Mouse (Mus musculus) kidney, adult 2 months (tissue): ENCODE measurements around the gene Smyd3. TPM values are rescaled to one million over a fixed set of nuclear protein-coding genes. Genes with fewer than 3 reads are reported as not detected.

Experiments
- DNase-seq: peaks from one replicate; pipeline ENCODE4 v3.0.0; 2021
- H3K27ac ChIP-seq: fragments of 200-500 bp; 2 replicates; pipeline ENCODE4 v1.5.1; 2012; ENCODE audit warnings: low read depth, low read length, control low read depth, inconsistent platforms; ENCODE audit not compliant: insufficient read depth
- H3K27me3 ChIP-seq: fragments of 200-500 bp; replicated peaks from 2 replicates; pipeline ENCODE4 v1.6.1; 2012; ENCODE audit warnings: mild to moderate bottlenecking, moderate library complexity, low read length, inconsistent platforms; ENCODE audit not compliant: control insufficient read depth, insufficient read depth
- H3K36me3 ChIP-seq: fragments of 200-500 bp; 2 replicates; pipeline ENCODE4 v1.6.1; 2012; ENCODE audit warnings: mild to moderate bottlenecking, moderate library complexity, low read length, inconsistent platforms; ENCODE audit not compliant: control insufficient read depth, insufficient read depth
- H3K4me1 ChIP-seq: fragments of 200-500 bp; 2 replicates; pipeline ENCODE4 v1.6.1; 2011; ENCODE audit warnings: low read length; ENCODE audit not compliant: control insufficient read depth, insufficient read depth
- H3K4me3 ChIP-seq: fragments of 200-500 bp; 2 replicates; pipeline ENCODE4 v1.5.1; 2011; ENCODE audit warnings: mild to moderate bottlenecking, low read depth, low read length, control low read depth; ENCODE audit not compliant: insufficient read depth
- CTCF ChIP-seq: fragments of 200-500 bp; conservative IDR thresholded peaks from 2 replicates; pipeline ENCODE4 v1.5.1; 2011; ENCODE audit warnings: low read depth, mild to moderate bottlenecking, control low read depth, low read length, moderate library complexity, mixed read lengths; ENCODE audit not compliant: insufficient read depth, insufficient read length
- POLR2A ChIP-seq: fragments of 200-500 bp; IDR thresholded peaks from one replicate; pipeline ENCODE4 v1.6.1; 2011; ENCODE audit warnings: low read depth, low read length, control low read depth
- WGBS: fragments of 180-500 bp; shearing (Covaris S2); methylation state at CpG from one replicate; pipeline ENCODE4 v1.1.7; 2018; 5-methylcytosine and 5-hydroxymethylcytosine counted together
- polyA plus RNA-seq: library from polyadenylated mRNA; depleted of rRNA; stranded (reverse); fragments of >200 nt; gene quantifications from 2 replicates; pipeline ENCODE4 v1.2.3, GENCODE M21; 2012

Smyd3 gene
- polyA plus RNA-seq, 1 experiment: 5.2 TPM

DNA sequence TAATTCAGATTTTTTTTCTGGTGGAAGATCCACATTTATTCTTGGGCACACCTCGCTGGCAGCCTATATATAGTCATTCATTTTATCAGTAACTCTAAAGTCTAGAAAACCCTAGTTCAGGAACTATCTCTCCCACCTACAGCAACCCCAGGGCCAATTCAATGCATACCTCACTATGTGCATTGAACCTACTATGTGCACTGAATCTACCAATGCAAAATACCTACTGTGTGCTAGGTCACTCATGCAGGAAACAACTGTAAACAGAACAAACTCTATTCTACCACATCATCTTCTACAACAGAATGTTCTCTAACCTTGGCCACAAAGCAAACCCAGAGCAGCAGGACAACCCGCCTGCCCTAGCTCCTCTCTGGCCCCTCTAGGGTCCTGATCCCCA lies 484.9 kb downstream of the Smyd3 start:
- H3K27ac ChIP-seq: no peak overlapping the region
- H3K4me1 ChIP-seq: 0 out of 2 replicates have a peak, but pooled peaks cover 2% of the 10 kb centered on the region
- no peak for TF ChIP-seq POLR2A
- TF ChIP-seq CTCF: no peak
- no peak overlapping the region for H3K4me3 ChIP-seq
- DNase-seq: no peak
- no peaks in the 10 kb centered on the region for H3K27me3 ChIP-seq
- H3K36me3 ChIP-seq: no peaks in the 10 kb centered on the region
- WGBS: 100% methylated on average over 2 of the region's 2 CpGs

DNA sequence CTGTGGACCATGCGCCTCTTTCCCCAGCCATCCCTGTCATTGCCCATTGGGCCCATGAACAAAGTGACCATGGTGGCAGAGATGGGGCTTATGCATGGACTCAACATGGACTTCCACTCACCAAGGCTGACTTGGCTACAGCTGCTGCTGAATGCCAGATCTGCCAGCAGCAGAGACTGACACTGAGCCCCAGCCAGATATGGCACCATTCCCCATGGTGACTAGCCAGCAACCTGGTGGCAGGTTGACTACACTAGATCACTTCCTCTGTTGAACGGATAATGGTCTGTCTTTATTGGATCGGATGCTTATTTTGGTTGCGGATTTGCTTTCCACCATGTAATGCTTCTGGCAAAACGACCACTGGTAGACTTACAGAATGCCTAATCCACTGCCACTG lies 486.3 kb downstream of the Smyd3 start:
- Histone ChIP-seq H3K36me3 (no peaks in the 10 kb centered on the region), H3K4me3 (no peak overlapping the region), H3K4me1 (0 out of 2 replicates have a peak, but pooled peaks cover 2% of the 10 kb centered on the region), H3K27me3 (no peaks in the 10 kb centered on the region), H3K27ac (no peak overlapping the region)
- DNase-seq: no peak
- TF ChIP-seq POLR2A (no peak), CTCF (no peak)
- WGBS: 97% methylated on average over 5 of the region's 5 CpGs

DNA sequence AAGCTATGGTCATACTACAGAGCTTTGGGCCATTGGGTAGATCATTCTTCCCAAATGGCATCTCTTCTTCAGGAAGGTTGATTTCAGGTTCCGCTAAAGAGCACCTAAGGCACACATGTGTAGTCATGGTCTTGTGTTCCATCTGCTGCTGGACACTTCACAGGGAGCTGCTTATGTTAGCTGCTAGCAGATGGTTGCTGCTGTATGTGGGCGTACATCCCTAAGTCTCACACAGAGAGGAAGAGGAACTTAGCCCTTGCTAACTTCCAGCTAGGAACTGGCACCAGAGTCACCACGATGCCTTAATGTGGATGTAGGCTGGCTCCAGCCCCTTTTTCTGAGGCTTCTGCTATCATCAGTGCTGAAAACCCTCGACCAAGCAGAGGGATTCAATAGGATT lies 491.2 kb downstream of the Smyd3 start:
- no peaks in the 10 kb centered on the region for H3K36me3 ChIP-seq
- no peak for DNase-seq
- H3K4me3 ChIP-seq: no peak overlapping the region
- H3K27ac ChIP-seq: no peak overlapping the region
- H3K4me1 ChIP-seq: 0 out of 2 replicates have a peak, but pooled peaks cover 2% of the 10 kb centered on the region
- WGBS: 81% methylated on average over 4 of the region's 4 CpGs
- H3K27me3 ChIP-seq: no peaks in the 10 kb centered on the region
- TF ChIP-seq POLR2A (no peak), CTCF (no peak)

DNA sequence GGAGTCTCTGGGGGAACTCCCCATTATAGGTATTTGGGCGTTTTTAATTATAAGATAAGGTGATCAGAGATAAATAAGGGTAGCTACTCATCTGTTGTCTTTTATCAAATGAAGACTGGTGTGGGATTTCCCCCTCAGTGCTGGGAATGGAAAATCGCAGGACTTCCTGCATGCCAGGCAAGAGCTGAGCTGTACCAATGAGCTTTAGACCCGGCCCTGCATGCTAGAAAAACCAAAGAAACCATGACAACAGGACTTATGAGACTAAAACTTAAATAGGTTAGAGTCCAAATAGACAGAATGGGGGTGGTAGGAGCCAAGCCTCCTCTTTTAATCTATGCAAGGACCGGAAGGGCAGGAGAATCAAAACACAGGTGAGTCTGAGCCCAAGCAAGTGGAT lies 492.7 kb downstream of the Smyd3 start:
- TF ChIP-seq POLR2A (no peak), CTCF (no peak)
- no peak for DNase-seq
- no peaks in the 10 kb centered on the region for H3K36me3 ChIP-seq
- no peak overlapping the region for H3K27ac ChIP-seq
- H3K4me3 ChIP-seq: no peak overlapping the region
- WGBS: 81% methylated on average over 4 of the region's 4 CpGs
- no peaks in the 10 kb centered on the region for H3K27me3 ChIP-seq
- H3K4me1 ChIP-seq: 0 out of 2 replicates have a peak, but pooled peaks cover 2% of the 10 kb centered on the region

DNA sequence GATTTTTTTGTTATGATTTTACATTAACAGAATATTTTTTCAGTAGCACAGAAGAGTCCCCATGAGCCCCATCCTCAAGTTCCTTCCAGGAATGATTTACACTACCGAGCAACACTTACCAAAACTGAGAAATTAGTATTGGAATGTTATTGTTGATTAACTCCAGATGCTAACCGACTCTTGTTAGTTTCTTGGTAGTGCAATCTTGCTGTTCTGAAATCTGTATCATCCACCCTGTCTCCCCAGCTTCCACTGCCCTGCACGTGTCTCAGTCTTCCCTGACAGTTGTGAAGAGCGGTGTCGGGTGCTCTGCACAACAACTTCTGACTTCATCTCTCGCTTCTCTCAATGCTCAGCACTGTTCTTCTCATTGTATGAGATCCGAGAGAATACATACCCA lies 494.4 kb downstream of the Smyd3 start:
- H3K4me3 ChIP-seq: no peak overlapping the region
- DNase-seq: no peak
- H3K27ac ChIP-seq: no peak overlapping the region
- 82% methylated on average over 7 of the region's 7 CpGs for WGBS
- no peak for TF ChIP-seq CTCF
- no peak for TF ChIP-seq POLR2A
- 0 out of 2 replicates have a peak, but pooled peaks cover 2% of the 10 kb centered on the region for H3K4me1 ChIP-seq
- no peaks in the 10 kb centered on the region for H3K27me3 ChIP-seq
- H3K36me3 ChIP-seq: no peaks in the 10 kb centered on the region

DNA sequence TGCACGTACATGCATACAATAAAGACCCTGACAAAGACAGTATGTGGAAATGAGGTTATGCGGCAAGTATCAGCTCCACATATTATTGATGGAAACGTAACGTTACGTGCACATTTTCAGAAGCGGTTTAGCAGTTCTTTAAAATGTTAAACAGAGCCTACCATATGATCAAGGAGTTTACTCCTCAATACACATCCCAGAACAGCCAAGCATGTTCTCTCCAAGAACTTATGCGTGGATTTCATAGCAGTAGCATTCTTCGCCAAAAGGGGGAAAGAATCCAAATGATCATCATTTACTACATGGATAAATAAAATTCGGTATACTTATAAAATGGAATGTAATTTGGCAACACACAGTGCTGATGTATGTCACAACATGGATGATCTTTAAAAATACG lies 500.4 kb downstream of the Smyd3 start:
- no peak for TF ChIP-seq CTCF
- no peak for TF ChIP-seq POLR2A
- no peak overlapping the region for H3K27ac ChIP-seq
- no peak overlapping the region for H3K4me3 ChIP-seq
- H3K4me1 ChIP-seq: no peaks in the 10 kb centered on the region
- WGBS: 96% methylated on average over 10 of the region's 10 CpGs
- no peaks in the 10 kb centered on the region for H3K27me3 ChIP-seq
- no peak for DNase-seq
- H3K36me3 ChIP-seq: no peaks in the 10 kb centered on the region

GRCm38 (mm10) chr1:179013021-179013420 lies 504.8 kb downstream of the Smyd3 start:
- TF ChIP-seq POLR2A (no peak), CTCF (no peak)
- Histone ChIP-seq H3K36me3 (no peaks in the 10 kb centered on the region), H3K4me3 (no peak overlapping the region), H3K4me1 (no peaks in the 10 kb centered on the region), H3K27ac (no peak overlapping the region), H3K27me3 (no peaks in the 10 kb centered on the region)
- no peak for DNase-seq
